Mouse (Mus musculus) heart, adult 2 months (tissue): ENCODE results near the gene Tas1r2. TPM values are rescaled to one million over a fixed set of nuclear protein-coding genes. Genes with fewer than 3 reads are reported as not detected.

Source experiments
- DNase-seq, 2 experiments: peaks; one replicate each; pipeline ENCODE4 v3.0.0; 2021
- H3K27ac ChIP-seq: fragments of 200-600 bp; 2 replicates; pipeline ENCODE4 v1.8.1; 2022
- H3K27me3 ChIP-seq: fragments of 200-500 bp; 2 replicates; pipeline ENCODE4 v1.6.1; 2012; ENCODE audit warnings: mild to moderate bottlenecking, low read length, inconsistent platforms, mixed read lengths; ENCODE audit not compliant: control insufficient read depth, insufficient read depth
- H3K36me3 ChIP-seq: fragments of 200-500 bp; 2 replicates; pipeline ENCODE4 v1.6.1; 2012; ENCODE audit warnings: low read length, inconsistent platforms; ENCODE audit not compliant: control insufficient read depth, insufficient read depth
- H3K4me1 ChIP-seq: fragments of 200-500 bp; 2 replicates; pipeline ENCODE4 v1.6.1; 2011; ENCODE audit warnings: low read length; ENCODE audit not compliant: control insufficient read depth, insufficient read depth
- H3K4me3 ChIP-seq: fragments of 200-600 bp; 2 replicates; pipeline ENCODE4 v1.8.1; 2022
- H3K79me2 ChIP-seq: fragments of 200-500 bp; replicated peaks from 2 replicates; pipeline ENCODE4 v1.6.1; 2012; ENCODE audit warnings: mild to moderate bottlenecking, inconsistent platforms, low read length, moderate library complexity, mixed read lengths; ENCODE audit not compliant: control insufficient read depth, insufficient read depth
- H3K9ac ChIP-seq: fragments of 200-500 bp; 2 replicates; pipeline ENCODE4 v1.6.1; 2012; ENCODE audit warnings: low read depth, mild to moderate bottlenecking, control low read depth, inconsistent platforms, low read length, mixed read lengths
- CTCF ChIP-seq: fragments of 200-600 bp; IDR thresholded peaks from 2 replicates; pipeline ENCODE4 v1.8.1; 2022; ENCODE audit warnings: antibody characterized with exemption, mild to moderate bottlenecking, moderate library complexity
- EP300 ChIP-seq: fragments of 200-500 bp; IDR thresholded peaks from 2 replicates; pipeline ENCODE4 v1.6.1; 2011; ENCODE audit warnings: low read depth, low read length, control low read depth; ENCODE audit not compliant: insufficient read depth
- POLR2A ChIP-seq: fragments of 200-500 bp; IDR thresholded peaks from 2 replicates; pipeline ENCODE4 v1.6.1; 2011; ENCODE audit warnings: mild to moderate bottlenecking, low read depth, low read length, control low read depth; ENCODE audit not compliant: insufficient read depth
- WGBS: fragments of 180-500 bp; shearing (Covaris S2); methylation state at CpG from one replicate; pipeline ENCODE4 v1.1.7; 2018; 5-methylcytosine and 5-hydroxymethylcytosine counted together
- intact Hi-C: fragments of 180-260 bp; cut with DNase I; formaldehyde crosslinking; loops from one replicate; pipeline ENCODE4 v1.15.1; 2025
- polyA plus RNA-seq: library from polyadenylated mRNA; depleted of rRNA; stranded (reverse); fragments of >200 nt; gene quantifications from 2 replicates; pipeline ENCODE4 v1.2.3, GENCODE M21; 2012
- total RNA-seq, 2 experiments: library from RNA; stranded (reverse); gene quantifications; 2 replicates each; pipeline ENCODE4 v1.2.3; 2021

Tas1r2 gene
- total and polyA plus RNA-seq, 3 experiments: not detected

DNA sequence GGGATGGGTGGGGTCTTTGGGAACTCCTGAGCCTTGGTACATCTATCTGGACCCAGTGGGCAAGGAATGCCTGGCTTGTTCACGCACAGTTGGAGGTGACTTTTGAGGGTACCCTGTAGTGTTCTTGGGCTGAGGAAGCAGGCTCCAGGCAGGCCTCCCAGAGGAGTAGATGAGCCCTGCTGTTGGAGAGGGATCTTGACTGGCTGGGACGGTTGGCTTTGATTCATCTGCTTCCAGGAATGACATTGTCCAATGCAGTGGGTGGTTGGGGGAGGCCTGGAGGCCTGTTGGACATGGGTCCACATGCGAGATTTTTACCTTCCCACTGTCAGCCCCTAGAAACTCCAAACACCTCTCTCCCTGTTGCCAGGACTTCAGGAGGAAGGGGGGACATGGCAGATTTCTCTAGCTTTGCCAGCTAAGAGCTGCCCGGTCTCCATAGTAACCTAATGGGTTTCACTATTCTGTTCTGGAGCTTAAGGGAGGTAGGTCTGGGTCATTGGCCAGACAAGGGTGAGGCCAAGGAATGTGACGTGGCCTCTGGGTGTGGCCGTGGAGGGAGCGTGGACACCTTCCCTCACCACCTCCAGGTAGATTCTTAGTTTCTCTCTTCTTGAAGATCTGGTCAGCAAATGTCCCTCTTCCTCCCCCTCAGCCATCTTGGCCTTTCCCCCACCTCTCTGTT lies 21.6 kb upstream of the Tas1r2 start:
- no peaks in the 10 kb centered on the region; the same call in 1 of the 2 replicates for H3K79me2 ChIP-seq
- H3K4me1 ChIP-seq: no peaks in the 10 kb centered on the region
- WGBS: 81% methylated on average over 7 of the region's 7 CpGs
- H3K27me3 ChIP-seq: no peaks in the 10 kb centered on the region
- no peak overlapping the region for H3K27ac ChIP-seq
- H3K4me3 ChIP-seq: no peak overlapping the region
- TF ChIP-seq POLR2A (no peak), CTCF (no peak), EP300 (no peak)
- no peak overlapping the region for H3K9ac ChIP-seq
- intact Hi-C loops: no loop called here
- H3K36me3 ChIP-seq: no peaks in the 10 kb centered on the region
- DNase-seq: no peak

DNA sequence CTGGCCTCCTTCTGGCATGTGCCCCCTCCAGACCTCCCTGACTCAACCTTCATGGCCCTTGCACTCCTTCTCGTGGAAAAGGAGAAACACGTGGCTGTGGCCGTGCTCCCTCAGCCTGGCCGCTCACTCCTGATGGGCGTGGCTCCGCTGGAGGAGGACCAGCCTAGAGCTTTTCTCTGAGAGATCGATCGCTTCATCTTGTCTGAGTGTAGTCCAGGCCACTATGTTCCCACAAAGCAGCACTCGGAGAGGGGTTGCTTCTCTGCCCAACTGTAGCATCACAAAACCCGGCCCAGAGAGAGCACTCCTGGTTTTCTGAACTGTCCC lies 21.1 kb upstream of the Tas1r2 start:
- TF ChIP-seq CTCF: no peak
- no peak for TF ChIP-seq EP300
- no peak for TF ChIP-seq POLR2A
- H3K9ac ChIP-seq: no peak overlapping the region
- no peak for DNase-seq
- no peaks in the 10 kb centered on the region for H3K27me3 ChIP-seq
- H3K4me3 ChIP-seq: no peak overlapping the region
- WGBS: 85% methylated on average over 10 of the region's 10 CpGs
- no peaks in the 10 kb centered on the region; the same call in 1 of the 2 replicates for H3K79me2 ChIP-seq
- no peaks in the 10 kb centered on the region for H3K4me1 ChIP-seq
- no peaks in the 10 kb centered on the region for H3K36me3 ChIP-seq
- no peak overlapping the region for H3K27ac ChIP-seq
- intact Hi-C loops: no loop called here

DNA sequence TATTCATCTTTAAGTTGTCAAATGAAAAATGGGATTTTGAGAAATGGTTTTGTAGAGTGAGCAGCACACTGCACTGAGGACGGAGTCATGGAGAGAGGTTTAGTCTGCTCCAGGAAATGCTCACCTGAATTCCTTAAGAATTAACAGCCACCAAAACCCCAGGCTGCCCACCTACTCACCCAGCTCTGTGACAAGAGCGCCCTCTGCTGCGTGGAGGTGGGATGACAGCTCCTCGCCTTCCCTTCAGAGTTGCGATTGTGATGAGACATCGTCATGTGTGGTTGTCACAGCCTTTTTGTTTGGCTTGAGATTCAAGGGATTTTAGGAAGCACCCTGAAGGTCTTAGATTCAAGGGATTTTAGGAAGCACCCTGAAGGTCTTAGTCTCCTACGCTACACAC lies 17.0 kb upstream of the Tas1r2 start:
- H3K36me3 ChIP-seq: no peaks in the 10 kb centered on the region
- H3K4me1 ChIP-seq: no peaks in the 10 kb centered on the region
- H3K9ac ChIP-seq: no peak overlapping the region
- intact Hi-C loops: loop anchor here (1.0 kb wide), 2 partner anchors 101 to 166 kb away; no protein-coding TSS in a partner anchor
- no peak overlapping the region for H3K4me3 ChIP-seq
- 35% methylated on average over 7 of the region's 7 CpGs for WGBS
- no peaks in the 10 kb centered on the region for H3K27me3 ChIP-seq
- no peaks in the 10 kb centered on the region for H3K79me2 ChIP-seq
- TF ChIP-seq CTCF (peak; percentile 98), POLR2A (no peak), EP300 (peak; percentile 88)
- DNase-seq: peak; percentile 52 to 84
- H3K27ac ChIP-seq: no peak overlapping the region

DNA sequence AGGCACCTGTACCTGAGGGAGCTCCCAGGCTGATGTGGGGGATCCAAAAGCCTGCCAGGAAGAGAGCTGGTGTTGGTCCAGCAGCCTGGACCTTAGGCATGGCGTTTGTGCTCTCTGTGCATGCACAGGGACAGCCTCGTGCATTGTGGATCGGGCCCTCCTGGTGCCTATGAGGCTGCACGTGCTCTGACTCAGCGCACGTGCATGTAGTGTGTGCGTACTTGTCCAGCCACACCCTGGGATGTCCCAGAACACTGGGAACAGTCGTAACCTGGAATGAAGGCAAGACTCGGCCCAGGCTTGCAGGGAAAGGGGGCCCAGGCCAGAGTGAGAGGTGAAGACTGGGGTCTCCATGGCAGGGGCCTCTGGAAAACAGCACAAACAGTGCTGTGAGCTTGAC lies 15.5 kb upstream of the Tas1r2 start:
- H3K79me2 ChIP-seq: no peaks in the 10 kb centered on the region
- TF ChIP-seq CTCF: no peak
- no peak for TF ChIP-seq POLR2A
- no peak for TF ChIP-seq EP300
- no peaks in the 10 kb centered on the region for H3K4me1 ChIP-seq
- H3K27me3 ChIP-seq: no peaks in the 10 kb centered on the region
- 90% methylated on average over 9 of the region's 9 CpGs for WGBS
- H3K27ac ChIP-seq: no peak overlapping the region
- no peaks in the 10 kb centered on the region for H3K36me3 ChIP-seq
- H3K4me3 ChIP-seq: no peak overlapping the region
- intact Hi-C loops: no loop called here
- DNase-seq: no peak
- H3K9ac ChIP-seq: no peak overlapping the region

DNA sequence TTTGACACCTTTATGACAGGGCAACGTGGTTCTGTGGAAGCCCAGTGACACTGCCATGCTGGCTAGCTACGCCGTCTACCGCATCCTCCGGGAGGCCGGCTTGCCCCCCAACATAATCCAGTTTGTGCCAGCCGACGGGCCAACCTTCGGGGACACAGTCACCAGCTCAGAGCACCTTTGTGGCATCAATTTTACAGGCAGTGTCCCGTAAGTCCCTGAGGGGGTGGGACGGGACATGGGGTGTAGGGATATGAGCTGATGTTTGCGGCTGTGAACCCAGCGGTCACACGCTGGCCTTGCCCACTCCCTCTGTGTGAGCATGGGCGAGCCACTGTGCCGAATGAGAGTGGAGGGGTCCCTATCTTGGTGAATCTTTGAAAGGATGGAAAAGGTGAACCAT lies 15.0 kb upstream of the Tas1r2 start:
- intact Hi-C loops: no loop called here

DNA sequence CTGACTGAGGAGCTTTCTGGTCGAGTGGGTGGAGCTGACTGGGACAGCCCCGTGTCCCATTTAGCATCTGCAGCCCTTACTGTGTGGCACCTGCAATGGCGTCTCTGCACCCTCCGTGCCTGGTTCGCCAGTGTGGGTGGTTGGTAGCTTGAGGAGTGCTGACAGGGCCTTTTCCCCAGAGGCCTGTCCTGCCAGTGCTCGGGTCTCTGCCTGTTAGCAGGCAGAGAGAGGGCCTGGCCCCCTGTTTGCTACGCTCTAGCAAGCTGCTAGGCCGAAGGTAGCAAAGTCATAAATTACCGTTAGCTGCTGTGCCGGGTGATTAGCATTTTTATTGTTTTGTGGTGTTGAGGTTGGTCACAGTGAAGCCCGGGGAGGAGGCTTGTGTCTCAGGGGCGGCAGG lies 13.5 kb upstream of the Tas1r2 start:
- Histone ChIP-seq H3K79me2 (no peaks in the 10 kb centered on the region), H3K9ac (no peak overlapping the region), H3K27ac (no peak overlapping the region), H3K36me3 (no peaks in the 10 kb centered on the region), H3K4me1 (no peaks in the 10 kb centered on the region), H3K27me3 (no peaks in the 10 kb centered on the region), H3K4me3 (no peak overlapping the region)
- intact Hi-C loops: no loop called here
- WGBS: 82% methylated on average over 12 of the region's 12 CpGs
- no peak for DNase-seq
- TF ChIP-seq EP300: no peak
- TF ChIP-seq CTCF: no peak
- TF ChIP-seq POLR2A: no peak

More for the DNA sequence above, 15.0 kb upstream of the Tas1r2 start:
- no peak for DNase-seq
- TF ChIP-seq EP300 (no peak), POLR2A (no peak), CTCF (no peak)
- Histone ChIP-seq H3K36me3 (no peaks in the 10 kb centered on the region), H3K9ac (no peak overlapping the region), H3K27ac (no peak overlapping the region), H3K4me3 (no peak overlapping the region), H3K4me1 (no peaks in the 10 kb centered on the region), H3K79me2 (no peaks in the 10 kb centered on the region), H3K27me3 (no peaks in the 10 kb centered on the region)
- WGBS: 94% methylated on average over 16 of the region's 16 CpGs
